Mouse (Mus musculus) kidney, embryonic 16.5 days (tissue): Measurements from ENCODE around the gene Dyrk3. TPM values are rescaled to one million over a fixed set of nuclear protein-coding genes. Genes with fewer than 3 reads are reported as not detected.
A peak's percentile ranks its signal among the peaks of the same experiment; 100 is the strongest.

Source experiments
- ATAC-seq: fragments of 200-750 bp; cut with Nextera tagmentation; 2 replicates; pipeline ENCODE4 v1.8.0; 2017; ENCODE audit warnings: moderate TSS enrichment; ENCODE audit not compliant: low FRiP score, low TSS enrichment
- H3K27ac ChIP-seq: fragments of 300-500 bp; sonication (generic); 2 replicates; pipeline ENCODE4 v1.5.1; 2014; ENCODE audit warnings: low read length
- H3K27me3 ChIP-seq: fragments of 300-500 bp; sonication (generic); 2 replicates; pipeline ENCODE4 v1.6.1; 2014; ENCODE audit warnings: low read length, control low read depth, mixed read lengths; ENCODE audit not compliant: insufficient read depth
- H3K36me3 ChIP-seq: fragments of 300-500 bp; sonication (generic); 2 replicates; pipeline ENCODE4 v1.6.1; 2014; ENCODE audit warnings: low read length, control low read depth, mixed read lengths; ENCODE audit not compliant: insufficient read depth
- H3K4me1 ChIP-seq: fragments of 300-500 bp; sonication (generic); 2 replicates; pipeline ENCODE4 v1.6.1; 2014; ENCODE audit warnings: low read length, control low read depth, mixed read lengths; ENCODE audit not compliant: insufficient read depth
- H3K4me2 ChIP-seq: fragments of 300-500 bp; sonication (generic); replicated peaks from 2 replicates; pipeline ENCODE4 v1.6.1; 2014; ENCODE audit warnings: low read depth, low read length
- H3K4me3 ChIP-seq: fragments of 300-500 bp; sonication (generic); 2 replicates; pipeline ENCODE4 v1.5.1; 2014; ENCODE audit warnings: mild to moderate bottlenecking, low read length
- H3K9ac ChIP-seq: fragments of 300-500 bp; sonication (generic); replicated peaks from 2 replicates; pipeline ENCODE4 v1.6.1; 2014; ENCODE audit warnings: low read length
- H3K9me3 ChIP-seq: fragments of 300-500 bp; sonication (generic); 2 replicates; pipeline ENCODE4 v1.6.1; 2016; ENCODE audit warnings: low read length, control low read depth
- WGBS: fragments of 180-500 bp; shearing (Covaris S2); extraction: QIAGEN DNeasy Blood & Tissue Kit; methylation state at CpG from one replicate; pipeline ENCODE4 v1.1.7; 2014; 5-methylcytosine and 5-hydroxymethylcytosine counted together
- polyA plus RNA-seq: library from polyadenylated mRNA; unstranded; fragments of >200 nt; fragmentation: Nextera tagmentation; extraction: Ambion mirVana; gene quantifications from 2 replicates; pipeline ENCODE4 v1.2.1, GENCODE M21; 2015

Dyrk3 gene
- 5.9 and 6.1 TPM in 2 replicates for polyA plus RNA-seq

DNA sequence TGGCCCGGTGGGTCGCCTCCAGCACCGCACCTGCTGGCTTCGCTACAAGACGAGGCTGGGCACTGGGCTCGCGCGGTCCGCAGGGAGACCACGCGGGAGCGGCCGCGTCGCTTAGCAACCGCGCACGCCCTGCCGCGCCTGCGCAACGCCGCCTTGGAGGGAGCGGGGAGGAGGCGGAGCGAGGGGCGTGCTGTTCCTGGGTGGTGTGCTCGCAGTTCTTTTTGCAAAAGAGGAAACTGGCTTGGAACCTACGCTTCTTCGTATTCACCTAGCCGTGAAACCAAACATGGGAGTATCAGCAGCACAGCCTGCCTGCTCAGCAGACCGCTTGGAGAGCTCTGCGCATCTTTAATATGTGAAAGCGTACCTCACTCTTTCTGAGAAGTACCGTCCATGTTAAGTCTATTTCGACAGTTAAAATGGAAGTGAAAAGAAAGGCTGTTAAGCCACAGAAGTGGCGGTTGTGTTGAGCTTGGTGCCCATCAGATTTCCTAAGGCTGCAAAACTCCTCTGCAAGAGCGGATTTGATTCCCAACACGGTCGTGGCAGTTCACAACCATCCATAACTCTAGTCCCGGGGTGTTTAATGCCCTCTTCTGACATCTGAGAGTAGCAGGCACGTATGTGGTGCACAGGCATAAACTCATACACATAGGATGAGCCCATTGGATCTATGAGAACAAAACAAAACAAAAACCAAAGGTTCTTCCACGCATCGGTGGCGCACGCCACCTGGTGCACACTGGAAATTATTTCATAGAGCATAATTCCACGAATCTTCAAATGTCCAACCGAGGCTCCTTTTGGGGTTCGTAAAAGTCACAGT, at the start of gene Dyrk3:
Dyrk3 (minus strand) TSS at position 150 of the 826 bp plus-strand sequence.
- ATAC-seq = peak; percentile 98
- 5% methylated on average over 40 of the region's 49 CpGs for WGBS
- Histone ChIP-seq H3K9me3 (no peaks in the 10 kb centered on the region), H3K4me1 (peaks cover 24% of the 10 kb centered on the region), H3K9ac (peak within 1 kb of the TSS; percentile 80), H3K27me3 (no peaks in the 10 kb centered on the region), H3K36me3 (no peaks in the 10 kb centered on the region), H3K27ac (peak within 1 kb of the TSS; percentile 94), H3K4me3 (peak within 1 kb of the TSS; percentile 82), H3K4me2 (peak within 1 kb of the TSS; percentile 89)

DNA sequence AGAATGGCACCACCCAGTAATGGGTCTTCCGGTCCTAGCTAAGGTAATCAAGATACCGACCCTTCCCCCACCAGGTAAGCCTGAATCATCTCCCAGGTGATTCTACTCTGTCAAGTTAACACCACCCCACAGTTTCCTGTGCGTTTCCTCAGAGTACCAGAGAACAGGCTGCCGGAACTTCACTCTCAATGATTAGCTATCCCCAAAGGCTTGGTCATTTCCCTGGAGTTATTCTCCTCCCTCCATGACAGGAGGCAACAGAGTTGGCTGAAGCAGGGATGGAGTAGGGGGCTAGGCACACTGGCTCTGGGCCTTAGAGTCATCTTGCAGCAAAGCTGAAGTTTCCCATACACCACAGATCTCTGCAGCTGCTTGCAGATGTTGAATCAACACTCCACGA, 49.7 kb upstream of the Dyrk3 start:
- H3K4me3 ChIP-seq = no peak overlapping the region
- no peaks in the 10 kb centered on the region for H3K4me1 ChIP-seq
- no peaks in the 10 kb centered on the region for H3K36me3 ChIP-seq
- WGBS = 75% methylated on average over 5 of the region's 5 CpGs
- H3K27me3 ChIP-seq = no peaks in the 10 kb centered on the region
- H3K9ac ChIP-seq = no peak overlapping the region
- no peak for ATAC-seq
- H3K27ac ChIP-seq = no peak overlapping the region
- no peaks in the 10 kb centered on the region for H3K9me3 ChIP-seq
- H3K4me2 ChIP-seq = no peak overlapping the region

- Histone ChIP-seq H3K4me3 (no peak overlapping the region), H3K9me3 (no peaks in the 10 kb centered on the region), H3K27ac (no peak overlapping the region), H3K4me1 (no peaks in the 10 kb centered on the region), H3K27me3 (no peaks in the 10 kb centered on the region), H3K36me3 (no peaks in the 10 kb centered on the region), H3K4me2 (no peak overlapping the region), H3K9ac (no peak overlapping the region)
- WGBS = 69% methylated on average over 6 of the region's 6 CpGs
- no peak for ATAC-seq
Observed at GRCm38 (mm10) chr1:131186995-131187394, 48.9 kb upstream of the Dyrk3 start.

DNA sequence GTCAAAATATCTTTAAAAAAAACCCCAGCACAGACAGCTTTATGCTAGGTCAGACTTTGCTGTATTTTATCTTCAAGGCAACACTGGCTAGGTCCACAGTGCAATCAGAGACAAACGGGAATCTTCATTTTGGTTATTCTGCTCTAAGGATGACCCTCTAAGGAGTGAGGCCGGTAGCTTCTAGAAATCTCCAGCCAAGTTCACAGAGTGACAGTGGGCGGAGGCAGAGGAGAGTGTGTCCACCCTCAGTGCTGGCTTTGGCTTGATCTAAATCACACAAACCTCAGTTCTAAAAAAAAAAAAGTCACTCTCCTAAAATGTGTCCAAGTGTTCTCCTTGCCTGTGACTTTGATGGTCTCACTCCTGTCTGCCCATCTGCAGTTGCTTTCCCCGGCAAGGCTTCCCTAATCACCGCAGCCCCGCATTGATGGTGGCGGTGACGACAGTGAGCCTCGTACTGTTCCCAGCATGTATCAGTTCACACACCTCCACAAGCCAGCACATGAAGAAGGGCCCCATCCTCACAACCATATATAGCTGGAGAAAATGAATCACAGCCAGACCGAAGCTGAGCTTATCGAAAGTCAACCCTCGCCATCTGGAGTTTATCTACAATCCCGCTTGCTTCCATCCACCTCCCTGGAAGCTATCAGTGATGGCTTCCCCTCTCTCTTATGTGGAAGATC, 47.8 kb upstream of the Dyrk3 start:
- WGBS = 80% methylated on average over 13 of the region's 13 CpGs
- no peaks in the 10 kb centered on the region for H3K4me1 ChIP-seq
- H3K9ac ChIP-seq = no peak overlapping the region
- no peak overlapping the region for H3K27ac ChIP-seq
- H3K4me2 ChIP-seq = no peak overlapping the region
- H3K36me3 ChIP-seq = no peaks in the 10 kb centered on the region
- no peak for ATAC-seq
- no peak overlapping the region for H3K4me3 ChIP-seq
- no peaks in the 10 kb centered on the region for H3K9me3 ChIP-seq
- H3K27me3 ChIP-seq = no peaks in the 10 kb centered on the region

DNA sequence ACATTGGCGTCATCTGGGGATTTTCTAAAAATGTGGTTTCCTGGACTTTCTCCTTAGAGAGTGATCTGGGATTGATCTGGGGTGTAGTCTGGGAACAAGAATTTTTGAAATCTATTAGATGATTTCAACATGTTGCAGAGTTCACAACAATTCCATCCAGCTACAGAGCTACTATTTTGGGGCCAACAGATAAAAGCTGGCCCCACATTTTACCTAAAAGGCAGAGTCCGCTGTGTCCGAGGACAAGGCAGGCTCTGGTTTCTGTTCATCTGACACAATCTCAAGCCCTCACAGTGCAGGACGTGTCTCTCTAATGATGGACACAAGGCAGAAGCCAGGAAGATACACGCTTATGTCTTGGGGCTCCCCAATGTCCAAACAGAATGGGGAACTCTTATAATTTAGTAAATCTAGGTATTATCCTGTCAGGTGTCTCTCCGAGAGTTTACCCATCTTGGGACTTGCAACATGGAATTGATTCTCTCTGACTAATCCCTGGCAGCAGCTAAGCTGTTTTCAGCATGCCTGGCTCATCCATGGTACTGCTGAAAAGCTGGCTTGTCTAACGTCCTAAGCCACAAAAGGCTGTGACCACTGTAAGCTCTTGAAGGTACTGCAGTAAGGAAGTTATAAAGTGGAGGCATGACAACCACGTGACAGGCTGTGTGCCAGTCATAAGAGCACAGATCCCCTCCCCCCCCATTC, 47.0 kb upstream of the Dyrk3 start:
- Histone ChIP-seq H3K9me3 (no peaks in the 10 kb centered on the region), H3K4me3 (no peak overlapping the region), H3K36me3 (no peaks in the 10 kb centered on the region), H3K9ac (no peak overlapping the region), H3K4me1 (no peaks in the 10 kb centered on the region), H3K27ac (no peak overlapping the region), H3K4me2 (no peak overlapping the region), H3K27me3 (no peaks in the 10 kb centered on the region)
- WGBS = 85% methylated on average over 8 of the region's 8 CpGs
- no peak for ATAC-seq

GRCm38 (mm10) chr1:131184253-131184955, 46.3 kb upstream of the Dyrk3 start:
- WGBS = 82% methylated on average over 9 of the region's 9 CpGs
- H3K9ac ChIP-seq = no peak overlapping the region
- no peaks in the 10 kb centered on the region for H3K27me3 ChIP-seq
- no peak for ATAC-seq
- no peak overlapping the region for H3K27ac ChIP-seq
- H3K9me3 ChIP-seq = no peaks in the 10 kb centered on the region
- H3K4me3 ChIP-seq = no peak overlapping the region
- no peaks in the 10 kb centered on the region for H3K36me3 ChIP-seq
- H3K4me1 ChIP-seq = no peaks in the 10 kb centered on the region
- no peak overlapping the region for H3K4me2 ChIP-seq

DNA sequence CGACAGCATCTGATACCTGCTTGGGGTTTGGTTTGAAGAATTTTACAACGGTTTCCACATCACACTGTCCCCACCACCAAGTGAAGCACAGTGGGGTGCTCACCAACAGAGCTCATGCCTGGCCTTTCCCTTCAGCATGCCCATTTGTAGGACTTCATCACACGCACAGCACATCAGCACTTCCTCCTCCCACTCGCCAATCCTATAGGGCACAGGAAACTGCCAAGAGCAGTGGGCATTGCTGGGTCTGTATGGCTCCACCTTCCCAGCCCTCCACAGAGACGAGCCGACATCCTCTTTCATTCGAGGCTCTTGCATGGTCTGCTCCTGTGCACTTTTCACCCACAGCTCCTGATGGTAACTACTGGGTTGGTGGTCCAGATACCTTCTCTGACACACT, 45.1 kb upstream of the Dyrk3 start:
- Histone ChIP-seq H3K27ac (no peak overlapping the region), H3K4me1 (no peaks in the 10 kb centered on the region), H3K9ac (no peak overlapping the region), H3K4me3 (no peak overlapping the region), H3K9me3 (no peaks in the 10 kb centered on the region), H3K27me3 (no peaks in the 10 kb centered on the region), H3K36me3 (no peaks in the 10 kb centered on the region), H3K4me2 (no peak overlapping the region)
- WGBS = 76% methylated on average over 7 of the region's 7 CpGs
- no peak for ATAC-seq

DNA sequence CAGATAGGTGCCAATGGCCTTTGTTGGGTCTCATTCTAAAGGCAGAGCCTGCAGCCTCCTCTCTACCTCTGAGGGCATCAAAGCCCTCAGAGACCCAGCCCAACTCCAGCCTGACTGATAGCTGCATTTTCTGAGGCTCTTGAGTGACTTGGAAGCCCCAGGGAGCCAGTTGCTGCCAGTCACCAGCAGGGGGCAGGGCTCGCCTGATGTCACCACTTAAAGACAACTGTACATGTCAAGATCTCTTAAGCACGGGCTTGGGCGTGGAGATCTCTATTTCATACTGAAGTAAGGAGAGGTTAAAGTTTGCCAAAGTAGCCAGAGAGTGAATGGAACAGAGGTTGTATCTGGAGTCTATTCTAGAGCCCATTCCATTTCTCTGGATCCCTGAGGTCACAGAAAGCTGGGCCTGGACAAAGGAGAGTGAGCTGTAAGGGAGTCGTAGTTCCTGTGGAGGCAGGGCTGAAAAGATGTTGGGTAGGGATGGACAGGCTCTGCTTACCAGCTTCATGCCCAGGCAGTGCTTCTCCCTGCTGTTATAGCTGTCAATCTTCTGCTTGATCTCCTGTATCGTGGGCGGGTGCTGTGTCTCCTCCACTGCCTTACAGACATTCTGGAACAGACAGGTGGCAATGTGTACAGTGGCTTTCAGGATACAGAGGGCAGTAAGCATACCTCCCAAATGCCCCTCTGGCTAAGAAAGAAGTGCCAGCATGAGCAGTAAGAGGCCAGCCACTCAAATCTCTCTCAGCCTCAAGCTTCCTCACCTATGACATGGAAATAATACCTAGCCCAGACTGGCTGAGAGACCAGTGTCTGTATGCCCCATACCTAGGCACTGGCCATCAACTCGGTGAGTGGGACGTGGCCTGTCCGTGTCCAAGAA, 43.7 kb upstream of the Dyrk3 start:
- Histone ChIP-seq H3K27ac (no peak overlapping the region), H3K36me3 (0 out of 2 replicates have a peak, but pooled peaks cover 3% of the 10 kb centered on the region), H3K4me3 (no peak overlapping the region), H3K4me1 (no peaks in the 10 kb centered on the region), H3K27me3 (no peaks in the 10 kb centered on the region), H3K9ac (no peak overlapping the region), H3K4me2 (no peak overlapping the region), H3K9me3 (no peaks in the 10 kb centered on the region)
- 66% methylated on average over 9 of the region's 9 CpGs for WGBS
- peak; percentile 34; the same call in 1 of the 2 replicates for ATAC-seq

- Histone ChIP-seq H3K27me3 (no peaks in the 10 kb centered on the region), H3K4me2 (no peak overlapping the region), H3K4me3 (no peak overlapping the region), H3K36me3 (peaks cover 7% of the 10 kb centered on the region; the same call in 1 of the 2 replicates), H3K27ac (no peak overlapping the region), H3K9ac (no peak overlapping the region), H3K9me3 (no peaks in the 10 kb centered on the region), H3K4me1 (no peaks in the 10 kb centered on the region)
- 97% methylated on average over 7 of the region's 7 CpGs for WGBS
- ATAC-seq = no peak
Observed at GRCm38 (mm10) chr1:131180386-131180785, 42.2 kb upstream of the Dyrk3 start.
